Mouse (Mus musculus): ENCODE data around the gene Psd.

Gene Psd

DNA sequence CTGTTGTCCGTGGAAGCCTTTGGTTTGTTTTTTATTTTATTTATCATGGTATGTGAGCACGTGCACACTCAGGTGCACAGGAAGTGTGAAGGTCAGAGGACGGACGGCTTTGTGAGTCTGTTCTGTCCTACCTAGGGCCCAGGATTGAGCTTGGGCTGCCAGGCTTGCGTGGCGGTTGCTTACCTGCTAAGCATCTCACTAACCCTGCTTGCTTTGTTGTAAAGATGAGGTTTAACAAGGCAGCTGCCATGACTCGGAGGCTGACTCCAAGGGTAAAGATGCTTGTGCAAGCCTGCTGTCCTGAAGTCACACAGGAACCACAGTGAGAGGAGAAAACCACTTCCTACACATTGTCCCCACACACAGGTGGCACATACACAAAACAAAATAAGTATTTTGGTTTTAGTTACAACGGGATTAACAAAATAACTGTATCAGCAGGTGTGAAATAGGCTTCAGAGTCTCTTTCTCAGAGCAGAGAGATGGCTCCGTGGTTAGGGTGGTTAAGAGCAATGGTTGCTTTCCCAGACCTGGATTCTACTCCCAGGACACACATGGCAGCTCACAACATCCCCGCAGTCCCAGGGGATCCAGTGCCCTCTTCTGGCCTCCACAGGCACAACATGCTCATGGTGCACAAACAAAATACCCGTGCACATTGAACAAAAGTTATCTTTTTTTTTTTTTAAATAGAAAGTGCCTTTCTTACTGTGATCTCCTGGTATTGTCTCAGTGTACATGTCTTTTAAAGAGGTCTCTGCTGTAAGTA is 44.7 kb downstream of the Psd start:
- no peak for ATAC-seq (ENCODE audit: insufficient number of reproducible peaks, low FRiP score, low TSS enrichment)

DNA sequence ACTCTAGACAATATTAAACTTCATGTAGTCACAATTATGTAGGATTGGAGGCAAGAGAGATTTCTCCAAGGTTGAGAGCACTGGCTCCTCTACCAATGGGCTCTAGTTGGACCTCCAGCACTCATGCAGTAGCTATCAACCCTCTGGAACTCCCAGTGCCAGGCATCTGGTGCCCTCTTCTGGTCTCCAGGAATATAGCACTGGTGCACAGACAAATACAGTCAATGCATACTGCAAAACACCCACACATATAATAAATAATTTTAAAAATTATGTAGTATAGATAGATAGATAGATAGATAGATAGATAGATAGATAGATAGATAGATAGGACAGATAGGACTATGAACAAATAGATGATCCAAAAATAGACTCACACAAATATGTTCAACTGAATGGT is 51.6 kb downstream of the Psd start:
- ATAC-seq (ENCODE audit: insufficient number of reproducible peaks, low FRiP score, low TSS enrichment): no peak

DNA sequence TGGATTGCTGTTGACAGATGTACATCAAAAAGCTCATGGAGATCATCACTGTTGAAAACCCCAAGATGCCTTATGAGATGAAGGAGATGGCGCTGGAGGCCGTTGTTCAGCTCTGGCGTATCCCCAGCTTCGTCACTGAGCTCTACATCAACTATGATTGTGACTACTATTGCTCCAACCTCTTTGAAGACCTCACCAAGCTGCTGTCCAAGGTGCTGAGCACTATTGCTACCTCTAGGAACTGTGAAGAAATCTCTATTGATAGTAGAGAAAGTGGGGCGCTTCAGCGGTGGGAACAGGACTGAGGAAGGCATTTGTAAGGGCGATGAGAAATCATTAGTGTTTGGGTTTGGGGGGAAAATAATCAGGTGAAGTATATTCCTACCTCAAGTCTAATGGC is 62.2 kb downstream of the Psd start:
- ATAC-seq (ENCODE audit: insufficient number of reproducible peaks, low FRiP score, low TSS enrichment): no peak

Measured in cerebellum, adult (tissue).